Mouse (Mus musculus) hindbrain, embryonic 10.5 days (tissue): ENCODE results near the gene Spry1. TPM values are rescaled to one million over a fixed set of nuclear protein-coding genes. Genes with fewer than 3 reads are reported as not detected.

Experiments
- DNase-seq: peaks from one replicate; pipeline ENCODE4 v3.0.0-alpha.2; 2017; ENCODE audit warnings: low spot score
- H3K27ac ChIP-seq: fragments of 300-500 bp; sonication (generic); 2 replicates; pipeline ENCODE4 v1.5.1; 2016; ENCODE audit warnings: mild to moderate bottlenecking, moderate library complexity
- H3K27me3 ChIP-seq: fragments of 300-500 bp; sonication (generic); 2 replicates; pipeline ENCODE4 v1.6.1; 2016; ENCODE audit warnings: mild to moderate bottlenecking; ENCODE audit not compliant: poor library complexity, insufficient read depth, severe bottlenecking
- H3K36me3 ChIP-seq: fragments of 300-500 bp; sonication (generic); 2 replicates; pipeline ENCODE4 v1.6.1; 2016; ENCODE audit warnings: mild to moderate bottlenecking, moderate library complexity
- H3K4me1 ChIP-seq: fragments of 300-500 bp; sonication (generic); replicated peaks from 2 replicates; pipeline ENCODE4 v1.6.1; 2016; ENCODE audit warnings: mild to moderate bottlenecking
- H3K4me3 ChIP-seq: fragments of 300-500 bp; sonication (generic); 2 replicates; pipeline ENCODE4 v1.5.1; 2016; ENCODE audit warnings: mild to moderate bottlenecking, moderate library complexity
- H3K9me3 ChIP-seq: fragments of 300-500 bp; sonication (generic); 2 replicates; pipeline ENCODE4 v1.6.1; 2016; ENCODE audit warnings: mild to moderate bottlenecking, moderate library complexity
- WGBS: fragments of 180-500 bp; shearing (Covaris S2); methylation state at CpG from one replicate; pipeline ENCODE4 v1.1.7; 2016; 5-methylcytosine and 5-hydroxymethylcytosine counted together
- polyA plus RNA-seq: library from polyadenylated mRNA; unstranded; fragments of >200 nt; fragmentation: Nextera tagmentation; extraction: Ambion mirVana; gene quantifications from 2 replicates; pipeline ENCODE4 v1.2.1, GENCODE M21; 2016

The Spry1 gene
- polyA plus RNA-seq, 1 experiment from 2014 or later: 11.3 TPM

- Histone ChIP-seq H3K27me3 (peaks cover 58% of the 10 kb centered on the region), H3K4me3 (peak overlapping the region; percentile 41), H3K36me3 (no peaks in the 10 kb centered on the region), H3K27ac (peak overlapping the region; percentile 57; the same call in 1 of the 2 replicates), H3K9me3 (no peaks in the 10 kb centered on the region), H3K4me1 (peaks cover 28% of the 10 kb centered on the region)
- peak; percentile 48 for DNase-seq
- 28% methylated on average over 28 of the region's 28 CpGs for WGBS
Observed at GRCm38 (mm10) chr3:37687158-37687980, 47.6 kb downstream of the Spry1 start.

GRCm38 (mm10) chr3:37692945-37693344, 53.2 kb downstream of the Spry1 start:
- Histone ChIP-seq H3K27me3 (peaks cover 18% of the 10 kb centered on the region), H3K9me3 (no peaks in the 10 kb centered on the region), H3K4me3 (no peak overlapping the region), H3K27ac (no peak overlapping the region), H3K36me3 (no peaks in the 10 kb centered on the region), H3K4me1 (peaks cover 10% of the 10 kb centered on the region)
- 89% methylated on average over 4 of the region's 4 CpGs for WGBS
- DNase-seq: no peak

- no peak for DNase-seq
- no peaks in the 10 kb centered on the region for H3K9me3 ChIP-seq
- peaks cover 4% of the 10 kb centered on the region for H3K4me1 ChIP-seq
- H3K36me3 ChIP-seq: no peaks in the 10 kb centered on the region
- H3K27me3 ChIP-seq: peaks cover 12% of the 10 kb centered on the region
- WGBS: 92% methylated on average over 8 of the region's 8 CpGs
- H3K4me3 ChIP-seq: no peak overlapping the region
- H3K27ac ChIP-seq: no peak overlapping the region
Observed at GRCm38 (mm10) chr3:37693552-37693951, 53.8 kb downstream of the Spry1 start.

Other genes starting within 250 kb of the Spry1 start
- gene Spata5, start 220.1 kb upstream of the Spry1 start, polyA plus RNA-seq: 43.4 and 44.1 TPM in 2 replicates
- 3.4 and 4.9 TPM in 2 replicates for gene Nudt6, start 219.7 kb upstream of the Spry1 start, polyA plus RNA-seq
- 3.2 and 3.4 TPM in 2 replicates for gene Gm5148, start 84.5 kb downstream of the Spry1 start, polyA plus RNA-seq